Mouse (Mus musculus) megakaryocyte, embryonic 14.5 days (primary cell): Measurements from ENCODE around the gene Spag17.

Experiments used
- FLI1 ChIP-seq: IDR thresholded peaks from 2 replicates; pipeline ENCODE4 v1.6.1; 2012; ENCODE audit warnings: low read length, inconsistent platforms, mixed read lengths
- GATA1 ChIP-seq: IDR thresholded peaks from 3 replicates; pipeline ENCODE4 v1.6.1; 2012; ENCODE audit warnings: mixed read lengths, low read length, inconsistent platforms, borderline replicate concordance

DNA sequence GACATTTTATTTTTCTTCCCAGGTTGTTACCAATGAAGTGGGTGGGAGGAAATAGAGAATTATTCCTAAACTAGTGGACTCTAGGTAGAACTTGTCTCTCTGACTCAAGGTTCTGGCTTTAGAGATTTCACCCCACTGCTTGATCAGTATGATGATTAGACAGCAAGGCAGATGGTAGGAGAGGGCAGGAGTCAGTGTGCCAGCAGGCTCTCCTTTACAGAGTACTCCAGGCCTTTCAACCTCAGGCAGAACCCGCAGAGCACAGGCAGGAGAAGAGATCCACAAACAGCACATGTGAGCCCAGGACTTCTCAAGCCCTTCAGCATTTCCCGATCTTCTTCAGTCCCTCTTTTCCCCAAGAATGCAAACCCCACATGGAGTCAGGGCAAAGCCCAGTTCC is 233.5 kb downstream of the Spag17 start:
- TF ChIP-seq GATA1: no peak
- TF ChIP-seq FLI1: no peak
